Mouse (Mus musculus): ENCODE results near the gene Cryl1. TPM values are rescaled to one million over a fixed set of nuclear protein-coding genes. Genes with fewer than 3 reads are reported as not detected.
A peak's percentile ranks its signal among the peaks of the same experiment; 100 is the strongest.

The Cryl1 gene
- polyA plus RNA-seq, 1 experiment: 580 TPM

GRCm38 (mm10) chr14:57372348-57373102 is 25.8 kb downstream of the Cryl1 start:
- 48% methylated on average over 8 of the region's 8 CpGs for WGBS
- DNase-seq: peak; percentile 79
- H3K4me3 ChIP-seq (ENCODE audit: insufficient read depth, low read depth, low read length): no peak overlapping the region
- TF ChIP-seq POLR2A (IDR thresholded peaks at IDR 0.05; ENCODE audit: low read depth, low read length): no peak
- TF ChIP-seq CTCF (conservative IDR thresholded peaks at IDR 0.05; ENCODE audit: insufficient read depth, insufficient read length, low read depth, low read length): peak; percentile 78
- H3K4me1 ChIP-seq (ENCODE audit: control insufficient read depth, insufficient read depth, low read length): peaks cover 12% of the 10 kb centered on the region; the same call in 1 of the 2 replicates
- H3K27ac ChIP-seq (ENCODE audit: insufficient read depth, low read depth, low read length): no peak overlapping the region
- no peaks in the 10 kb centered on the region for H3K27me3 ChIP-seq (replicated peaks; ENCODE audit: control insufficient read depth, insufficient read depth, low read length)
- no peaks in the 10 kb centered on the region for H3K36me3 ChIP-seq (ENCODE audit: control insufficient read depth, insufficient read depth, low read length)

DNA sequence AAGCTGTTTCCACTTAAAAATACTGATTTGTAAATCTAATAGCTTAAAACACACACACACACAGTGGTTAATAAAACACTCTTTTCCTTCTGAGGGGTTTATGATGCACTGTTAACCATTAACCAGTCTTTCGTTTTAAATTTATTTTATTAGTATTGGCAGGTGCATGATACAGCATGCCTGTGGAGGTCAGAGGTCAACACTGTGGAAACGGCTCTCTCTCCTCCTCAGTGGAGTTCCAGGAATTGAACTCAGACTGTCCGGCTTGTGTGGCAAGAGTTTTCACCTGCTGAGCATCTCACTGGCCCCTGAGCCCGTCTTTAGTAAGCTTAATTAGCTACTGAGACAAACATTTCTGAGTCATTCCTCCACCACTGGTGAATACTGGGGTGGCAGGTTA is 31.0 kb downstream of the Cryl1 start:
- no peaks in the 10 kb centered on the region for H3K36me3 ChIP-seq (ENCODE audit: control insufficient read depth, insufficient read depth, low read length)
- peak; percentile 89 for DNase-seq
- TF ChIP-seq CTCF (conservative IDR thresholded peaks at IDR 0.05; ENCODE audit: insufficient read depth, insufficient read length, low read depth, low read length): no peak
- TF ChIP-seq POLR2A (IDR thresholded peaks at IDR 0.05; ENCODE audit: low read depth, low read length): no peak
- H3K4me1 ChIP-seq (ENCODE audit: control insufficient read depth, insufficient read depth, low read length): peaks cover 16% of the 10 kb centered on the region; the same call in 1 of the 2 replicates
- 26% methylated on average over 4 of the region's 4 CpGs for WGBS
- H3K27ac ChIP-seq (ENCODE audit: insufficient read depth, low read depth, low read length): peak overlapping the region; percentile 3; the same call in 1 of the 2 replicates
- no peak overlapping the region for H3K4me3 ChIP-seq (ENCODE audit: insufficient read depth, low read depth, low read length)
- H3K27me3 ChIP-seq (replicated peaks; ENCODE audit: control insufficient read depth, insufficient read depth, low read length): no peaks in the 10 kb centered on the region

DNA sequence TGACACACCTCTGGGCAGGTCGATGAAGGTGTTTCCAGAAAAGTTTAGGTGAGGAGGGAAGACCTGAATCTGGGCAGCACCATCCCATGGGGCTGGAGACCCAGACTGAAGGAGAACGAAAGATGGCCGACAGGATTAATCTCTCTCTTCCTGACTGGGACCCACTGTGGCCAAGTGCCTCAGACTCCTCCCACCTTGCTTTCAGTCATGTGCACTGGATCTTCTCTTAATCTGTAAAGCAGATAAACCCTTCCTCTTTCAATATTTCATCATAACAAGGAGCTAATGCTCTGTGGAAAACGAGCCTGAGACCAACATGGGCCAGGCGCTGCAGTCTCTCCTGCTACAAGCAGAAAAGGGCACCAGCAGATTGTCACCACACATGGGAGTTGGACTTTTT is 31.6 kb downstream of the Cryl1 start:
- 49% methylated on average over 5 of the region's 5 CpGs for WGBS
- Histone ChIP-seq H3K4me1 (ENCODE audit: control insufficient read depth, insufficient read depth, low read length) (peaks cover 16% of the 10 kb centered on the region; the same call in 1 of the 2 replicates), H3K27me3 (replicated peaks; ENCODE audit: control insufficient read depth, insufficient read depth, low read length) (no peaks in the 10 kb centered on the region), H3K36me3 (ENCODE audit: control insufficient read depth, insufficient read depth, low read length) (no peaks in the 10 kb centered on the region), H3K4me3 (ENCODE audit: insufficient read depth, low read depth, low read length) (no peak overlapping the region), H3K27ac (ENCODE audit: insufficient read depth, low read depth, low read length) (peak overlapping the region; percentile 6; the same call in 1 of the 2 replicates)
- no peak for TF ChIP-seq POLR2A (IDR thresholded peaks at IDR 0.05; ENCODE audit: low read depth, low read length)
- TF ChIP-seq CTCF (conservative IDR thresholded peaks at IDR 0.05; ENCODE audit: insufficient read depth, insufficient read length, low read depth, low read length): no peak
- DNase-seq: no peak

DNA sequence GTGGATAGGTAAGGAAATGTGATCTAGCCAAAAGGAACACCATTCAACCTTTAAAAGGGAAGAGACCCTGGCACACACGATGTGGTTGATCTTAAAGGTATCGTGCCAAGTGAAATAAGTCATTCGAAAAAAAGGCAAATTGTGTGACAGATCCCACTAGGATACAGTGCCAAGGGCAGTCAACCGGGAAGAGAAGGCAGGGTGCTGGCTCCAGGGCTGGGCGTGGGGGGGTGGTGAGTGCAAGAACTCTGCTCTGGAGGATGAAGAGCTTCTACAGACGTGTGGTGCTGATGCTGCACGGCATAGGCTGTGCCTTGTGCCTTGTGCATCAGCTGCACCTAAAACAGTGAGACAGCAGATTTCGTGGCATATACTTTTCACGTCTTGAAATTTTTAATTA is 33.0 kb downstream of the Cryl1 start:
- 54% methylated on average over 9 of the region's 9 CpGs for WGBS
- no peaks in the 10 kb centered on the region for H3K27me3 ChIP-seq (replicated peaks; ENCODE audit: control insufficient read depth, insufficient read depth, low read length)
- no peaks in the 10 kb centered on the region for H3K36me3 ChIP-seq (ENCODE audit: control insufficient read depth, insufficient read depth, low read length)
- DNase-seq: peak; percentile 87
- H3K4me3 ChIP-seq (ENCODE audit: insufficient read depth, low read depth, low read length): no peak overlapping the region
- H3K27ac ChIP-seq (ENCODE audit: insufficient read depth, low read depth, low read length): no peak overlapping the region
- H3K4me1 ChIP-seq (ENCODE audit: control insufficient read depth, insufficient read depth, low read length): peaks cover 16% of the 10 kb centered on the region; the same call in 1 of the 2 replicates
- no peak for TF ChIP-seq POLR2A (IDR thresholded peaks at IDR 0.05; ENCODE audit: low read depth, low read length)
- TF ChIP-seq CTCF (conservative IDR thresholded peaks at IDR 0.05; ENCODE audit: insufficient read depth, insufficient read length, low read depth, low read length): no peak

DNA sequence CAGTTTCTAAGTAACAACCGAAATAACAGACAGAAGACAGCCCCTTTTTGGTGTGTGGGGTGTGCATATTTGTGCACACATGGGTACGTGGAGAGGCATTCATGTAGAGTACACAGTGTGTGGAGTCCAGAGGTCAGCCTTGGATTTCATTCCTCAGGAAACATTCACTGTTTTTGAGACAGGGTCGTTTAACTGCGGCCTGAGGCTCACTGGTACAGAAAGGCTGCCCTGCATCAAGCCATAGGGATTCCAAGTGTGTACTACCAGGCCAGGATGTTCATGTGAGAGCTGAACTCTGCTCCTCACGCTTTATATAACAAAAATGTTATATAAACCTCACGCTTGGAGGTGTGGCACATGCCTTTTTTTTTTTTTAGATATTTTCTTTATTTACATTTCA is 34.5 kb downstream of the Cryl1 start:
- Histone ChIP-seq H3K27ac (ENCODE audit: insufficient read depth, low read depth, low read length) (peak overlapping the region; percentile 51), H3K36me3 (ENCODE audit: control insufficient read depth, insufficient read depth, low read length) (no peaks in the 10 kb centered on the region), H3K4me1 (ENCODE audit: control insufficient read depth, insufficient read depth, low read length) (peaks cover 16% of the 10 kb centered on the region; the same call in 1 of the 2 replicates), H3K4me3 (ENCODE audit: insufficient read depth, low read depth, low read length) (no peak overlapping the region), H3K27me3 (replicated peaks; ENCODE audit: control insufficient read depth, insufficient read depth, low read length) (no peaks in the 10 kb centered on the region)
- TF ChIP-seq POLR2A (IDR thresholded peaks at IDR 0.05; ENCODE audit: low read depth, low read length) (no peak), CTCF (conservative IDR thresholded peaks at IDR 0.05; ENCODE audit: insufficient read depth, insufficient read length, low read depth, low read length) (no peak)
- peak; percentile 58 for DNase-seq
- WGBS: 59% methylated on average over 6 of the region's 6 CpGs

GRCm38 (mm10) chr14:57362726-57363660 is 35.3 kb downstream of the Cryl1 start:
- DNase-seq: peak; percentile 75
- Histone ChIP-seq H3K27me3 (replicated peaks; ENCODE audit: control insufficient read depth, insufficient read depth, low read length) (no peaks in the 10 kb centered on the region), H3K4me3 (ENCODE audit: insufficient read depth, low read depth, low read length) (no peak overlapping the region), H3K4me1 (ENCODE audit: control insufficient read depth, insufficient read depth, low read length) (peaks cover 16% of the 10 kb centered on the region; the same call in 1 of the 2 replicates), H3K36me3 (ENCODE audit: control insufficient read depth, insufficient read depth, low read length) (no peaks in the 10 kb centered on the region), H3K27ac (ENCODE audit: insufficient read depth, low read depth, low read length) (peak overlapping the region; percentile 51; the same call in 1 of the 2 replicates)
- WGBS: 25% methylated on average over 30 of the region's 31 CpGs
- TF ChIP-seq CTCF (conservative IDR thresholded peaks at IDR 0.05; ENCODE audit: insufficient read depth, insufficient read length, low read depth, low read length) (peak; percentile 78), POLR2A (IDR thresholded peaks at IDR 0.05; ENCODE audit: low read depth, low read length) (no peak)

Measured in kidney, adult 2 months (tissue).